Mouse (Mus musculus) limb, embryonic 15.5 days (tissue): ENCODE data around the gene Gm20388. TPM values are rescaled to one million over a fixed set of nuclear protein-coding genes. Genes with fewer than 3 reads are reported as not detected.
A peak's percentile ranks its signal among the peaks of the same experiment; 100 is the strongest.

Experiments used
- ATAC-seq: fragments of 200-750 bp; cut with Nextera tagmentation; 2 replicates; pipeline ENCODE4 v1.8.0; 2017; ENCODE audit warnings: low read depth, moderate TSS enrichment; ENCODE audit not compliant: insufficient number of reproducible peaks, low FRiP score, low TSS enrichment
- H3K27ac ChIP-seq: fragments of 300-500 bp; sonication (generic); 2 replicates; pipeline ENCODE4 v1.5.1; 2015; ENCODE audit warnings: moderate library complexity, mild to moderate bottlenecking, inconsistent platforms
- H3K27me3 ChIP-seq: fragments of 300-500 bp; sonication (generic); 2 replicates; pipeline ENCODE4 v1.6.1; 2015; ENCODE audit warnings: inconsistent platforms
- H3K36me3 ChIP-seq: fragments of 300-500 bp; sonication (generic); 2 replicates; pipeline ENCODE4 v1.6.1; 2015; ENCODE audit warnings: inconsistent platforms
- H3K4me1 ChIP-seq: fragments of 300-500 bp; sonication (generic); 2 replicates; pipeline ENCODE4 v1.6.1; 2015; ENCODE audit warnings: inconsistent platforms
- H3K4me2 ChIP-seq: fragments of 300-500 bp; sonication (generic); 2 replicates; pipeline ENCODE4 v1.6.1; 2015; ENCODE audit warnings: mild to moderate bottlenecking, inconsistent platforms
- H3K4me3 ChIP-seq: fragments of 300-500 bp; sonication (generic); 2 replicates; pipeline ENCODE4 v1.5.1; 2015; ENCODE audit warnings: mild to moderate bottlenecking, inconsistent platforms
- H3K9ac ChIP-seq: fragments of 300-500 bp; sonication (generic); 2 replicates; pipeline ENCODE4 v1.6.1; 2015; ENCODE audit warnings: inconsistent platforms
- H3K9me3 ChIP-seq: fragments of 300-500 bp; sonication (generic); 2 replicates; pipeline ENCODE4 v1.6.1; 2016; ENCODE audit warnings: inconsistent platforms
- WGBS: fragments of 180-500 bp; shearing (Covaris S2); methylation state at CpG from one replicate; pipeline ENCODE4 v1.1.7; 2015; 5-methylcytosine and 5-hydroxymethylcytosine counted together
- polyA plus RNA-seq: library from polyadenylated mRNA; unstranded; fragments of >200 nt; fragmentation: Nextera tagmentation; extraction: Ambion mirVana; gene quantifications from 2 replicates; pipeline ENCODE4 v1.2.1, GENCODE M21; 2015

The Gm20388 gene
- polyA plus RNA-seq, 1 experiment from 2014 or later, result 4.9 TPM

DNA sequence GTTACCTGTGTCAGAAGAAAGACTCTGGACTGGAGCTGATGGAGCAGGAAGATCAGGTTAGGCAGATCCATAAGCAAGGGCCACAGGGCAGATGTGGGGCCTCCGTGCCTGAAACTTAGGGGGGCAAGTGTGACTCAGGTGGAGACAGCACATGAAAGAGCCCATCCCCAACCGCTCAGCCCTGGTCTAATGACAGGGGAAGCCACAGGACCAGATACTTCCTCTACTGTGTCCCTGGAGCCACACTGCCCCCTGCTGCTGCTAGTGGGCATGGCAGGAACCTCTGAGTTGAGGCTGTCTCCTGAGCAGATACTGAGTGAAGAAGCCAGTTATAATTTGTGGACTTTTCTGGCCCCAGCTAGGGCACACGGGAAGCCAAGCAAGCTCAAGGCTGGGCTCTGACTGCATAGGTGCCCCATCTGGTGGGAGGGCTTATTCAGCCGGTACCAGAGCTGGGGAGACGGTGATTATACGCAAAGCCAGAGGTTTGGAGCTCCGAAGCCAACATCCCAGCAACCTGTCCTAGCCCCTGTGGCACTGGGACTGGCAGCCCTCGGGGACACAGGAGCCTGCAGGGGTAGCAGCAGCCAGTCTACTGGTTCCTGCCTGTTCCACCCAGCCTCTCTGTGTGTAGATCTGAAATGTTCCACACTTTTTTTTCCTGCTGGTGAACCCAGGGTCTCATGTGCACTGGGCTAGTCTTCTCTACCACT is 2919.9 kb downstream of the Gm20388 start:
- Histone ChIP-seq H3K4me2 (no peak overlapping the region), H3K4me1 (0 out of 2 replicates have a peak, but pooled peaks cover 2% of the 10 kb centered on the region), H3K9ac (no peak overlapping the region), H3K27ac (no peak overlapping the region), H3K36me3 (no peaks in the 10 kb centered on the region), H3K27me3 (no peaks in the 10 kb centered on the region), H3K4me3 (no peak overlapping the region), H3K9me3 (no peaks in the 10 kb centered on the region)
- no peak for ATAC-seq
- 44% methylated on average over 8 of the region's 8 CpGs for WGBS

DNA sequence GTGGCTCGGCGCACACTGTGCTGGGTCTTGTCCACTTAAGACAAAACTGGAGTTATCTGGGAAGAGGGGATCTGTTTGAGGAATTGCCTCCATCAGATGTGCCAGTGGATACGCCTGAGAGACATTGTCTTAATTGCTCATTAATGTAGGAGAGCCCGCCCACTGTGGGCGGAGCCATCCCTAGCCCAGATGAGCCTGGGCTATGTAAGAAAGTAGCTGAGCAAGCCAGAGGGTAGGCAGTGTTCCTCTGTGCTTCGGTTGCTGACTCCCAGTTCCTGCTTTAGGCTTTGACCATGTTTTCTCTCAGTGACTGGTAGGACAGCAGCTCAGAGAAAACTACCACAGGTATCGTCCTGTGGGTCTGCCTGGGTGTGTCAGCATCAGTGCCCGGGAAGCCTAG is 2923.8 kb downstream of the Gm20388 start:
- 78% methylated on average over 8 of the region's 8 CpGs for WGBS
- Histone ChIP-seq H3K9me3 (no peaks in the 10 kb centered on the region), H3K4me3 (no peak overlapping the region), H3K27ac (no peak overlapping the region), H3K4me2 (no peak overlapping the region), H3K27me3 (no peaks in the 10 kb centered on the region), H3K9ac (no peak overlapping the region), H3K36me3 (no peaks in the 10 kb centered on the region), H3K4me1 (0 out of 2 replicates have a peak, but pooled peaks cover 2% of the 10 kb centered on the region)
- ATAC-seq, result no peak

DNA sequence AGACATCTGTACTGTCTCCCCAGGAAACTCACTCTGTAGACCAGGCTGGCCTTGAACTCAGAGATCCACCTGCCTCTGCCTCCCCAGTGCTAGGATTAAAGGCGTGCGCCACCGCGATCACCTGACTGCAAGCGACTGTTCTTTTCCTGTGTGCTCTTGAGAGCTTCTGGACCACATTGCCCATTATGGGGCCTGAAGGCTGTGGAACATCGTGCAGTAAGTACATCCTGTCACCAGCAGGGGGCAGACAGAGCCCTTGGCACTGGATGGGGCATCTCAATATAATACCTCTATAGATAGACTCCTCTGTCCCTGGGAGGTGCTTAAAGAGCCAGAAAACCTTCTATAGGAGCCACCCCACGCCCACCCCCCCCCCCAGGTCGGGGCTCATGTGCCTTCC is 2924.3 kb downstream of the Gm20388 start:
- WGBS, result 29% methylated on average over 8 of the region's 8 CpGs
- no peaks in the 10 kb centered on the region for H3K36me3 ChIP-seq
- no peak overlapping the region for H3K4me3 ChIP-seq
- no peaks in the 10 kb centered on the region for H3K9me3 ChIP-seq
- H3K4me2 ChIP-seq, result no peak overlapping the region
- 0 out of 2 replicates have a peak, but pooled peaks cover 2% of the 10 kb centered on the region for H3K4me1 ChIP-seq
- ATAC-seq, result peak; percentile 48; the same call in 1 of the 2 replicates
- H3K9ac ChIP-seq, result no peak overlapping the region
- H3K27me3 ChIP-seq, result peaks cover 1% of the 10 kb centered on the region; the same call in 1 of the 2 replicates
- H3K27ac ChIP-seq, result no peak overlapping the region

DNA sequence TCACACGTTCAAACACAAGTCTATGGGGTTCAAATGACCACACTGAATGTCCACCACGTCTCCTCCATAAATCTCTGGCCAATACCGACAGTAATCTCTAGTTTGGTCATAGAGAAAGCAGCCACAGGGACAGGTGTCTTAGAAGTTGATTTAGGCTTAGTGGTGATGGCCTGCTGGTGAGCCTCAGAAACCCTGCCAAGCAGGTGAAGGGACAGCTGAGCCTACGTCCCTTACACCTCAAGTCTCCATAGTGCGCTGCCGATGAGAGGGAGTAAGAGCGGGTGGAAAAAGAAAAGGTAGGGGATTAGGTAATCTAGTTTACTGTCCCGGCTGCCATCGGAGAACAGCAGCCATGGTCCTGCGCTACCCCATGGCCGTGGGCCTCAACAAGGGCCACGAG is 2925.6 kb downstream of the Gm20388 start:
- H3K36me3 ChIP-seq, result no peaks in the 10 kb centered on the region
- H3K4me3 ChIP-seq, result no peak overlapping the region
- 81% methylated on average over 12 of the region's 12 CpGs for WGBS

DNA sequence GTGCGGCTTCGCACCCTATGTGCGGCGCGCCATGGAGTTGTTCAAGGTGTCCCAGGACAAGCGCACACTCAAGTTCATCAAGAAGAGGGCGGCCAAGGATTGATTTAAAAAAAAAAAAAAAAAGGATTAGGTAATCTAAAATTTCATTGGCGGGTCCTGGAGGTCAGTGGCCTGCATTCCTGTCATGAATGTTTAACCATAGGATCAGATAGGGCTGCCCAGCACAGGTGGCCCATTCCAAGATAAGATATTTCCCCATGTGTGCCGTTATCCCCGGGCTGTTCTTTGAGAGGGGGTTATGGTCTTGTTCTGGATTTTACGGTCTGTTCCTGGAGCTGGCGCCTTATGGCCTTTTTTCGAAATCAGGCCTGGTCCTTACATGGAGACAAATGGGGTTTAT is 2926.1 kb downstream of the Gm20388 start:
- Histone ChIP-seq H3K9me3 (no peaks in the 10 kb centered on the region), H3K36me3 (no peaks in the 10 kb centered on the region), H3K9ac (no peak overlapping the region), H3K4me1 (no peaks in the 10 kb centered on the region), H3K4me3 (no peak overlapping the region), H3K27ac (no peak overlapping the region), H3K27me3 (peaks cover 3% of the 10 kb centered on the region; the same call in 1 of the 2 replicates), H3K4me2 (no peak overlapping the region)
- ATAC-seq, result no peak
- 81% methylated on average over 13 of the region's 13 CpGs for WGBS

More for the DNA sequence above, 2925.6 kb downstream of the Gm20388 start:
- Histone ChIP-seq H3K9me3 (no peaks in the 10 kb centered on the region), H3K27me3 (peaks cover 3% of the 10 kb centered on the region; the same call in 1 of the 2 replicates), H3K4me2 (no peak overlapping the region), H3K4me1 (no peaks in the 10 kb centered on the region), H3K27ac (no peak overlapping the region), H3K9ac (no peak overlapping the region)
- no peak for ATAC-seq

DNA sequence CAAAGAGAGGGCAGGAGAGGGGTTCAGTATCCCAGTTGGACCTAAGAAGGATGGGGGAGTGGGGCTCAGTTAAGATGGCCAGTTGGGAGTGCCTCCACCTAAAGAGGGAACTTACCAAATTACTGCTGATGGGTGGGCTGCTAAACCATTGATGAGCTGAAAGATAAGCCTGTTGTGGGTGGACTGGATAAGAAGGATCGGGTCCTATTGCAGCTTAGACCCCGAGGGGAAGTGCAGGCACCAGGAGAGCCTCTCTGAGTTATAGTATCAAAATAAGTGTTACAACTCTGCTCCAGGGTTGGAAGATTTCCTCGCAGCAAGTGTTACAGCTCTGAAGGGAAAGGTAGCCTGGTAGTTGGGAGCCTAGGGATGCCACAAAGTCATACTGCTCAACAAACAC is 2933.5 kb downstream of the Gm20388 start:
- ATAC-seq, result no peak
- Histone ChIP-seq H3K9me3 (no peaks in the 10 kb centered on the region), H3K36me3 (no peaks in the 10 kb centered on the region), H3K27me3 (peaks cover 11% of the 10 kb centered on the region; the same call in 1 of the 2 replicates), H3K27ac (no peak overlapping the region), H3K4me1 (peaks cover 10% of the 10 kb centered on the region; the same call in 1 of the 2 replicates), H3K4me2 (no peak overlapping the region), H3K4me3 (no peak overlapping the region), H3K9ac (no peak overlapping the region)
- 53% methylated on average over 3 of the region's 3 CpGs for WGBS

DNA sequence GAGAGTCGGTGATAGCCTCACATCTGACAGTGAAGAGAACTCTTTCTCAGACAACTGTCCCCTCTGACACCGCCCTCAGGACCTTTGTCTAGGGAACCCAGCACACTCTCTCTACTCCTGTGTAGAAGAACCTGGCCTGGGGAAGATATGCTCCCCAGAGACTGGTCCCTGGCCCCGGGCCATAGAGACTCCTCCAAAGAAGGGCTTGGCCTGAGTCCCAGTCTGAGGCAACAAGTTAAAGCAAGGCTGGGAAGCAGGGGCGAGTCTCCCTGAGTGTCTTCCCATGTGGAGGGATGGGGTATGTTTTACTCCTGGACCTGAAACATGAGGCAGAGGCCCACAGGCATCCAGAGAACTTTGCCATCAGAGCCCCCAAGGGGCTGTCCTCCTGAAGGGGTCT is 2935.0 kb downstream of the Gm20388 start:
- 71% methylated on average over 4 of the region's 4 CpGs for WGBS
- H3K4me2 ChIP-seq, result no peak overlapping the region
- H3K4me1 ChIP-seq, result peaks cover 15% of the 10 kb centered on the region; the same call in 1 of the 2 replicates
- no peak overlapping the region for H3K27ac ChIP-seq
- no peak overlapping the region for H3K4me3 ChIP-seq
- H3K36me3 ChIP-seq, result no peaks in the 10 kb centered on the region
- no peak overlapping the region for H3K9ac ChIP-seq
- no peaks in the 10 kb centered on the region for H3K9me3 ChIP-seq
- ATAC-seq, result no peak
- 0 out of 2 replicates have a peak, but pooled peaks cover 8% of the 10 kb centered on the region for H3K27me3 ChIP-seq

DNA sequence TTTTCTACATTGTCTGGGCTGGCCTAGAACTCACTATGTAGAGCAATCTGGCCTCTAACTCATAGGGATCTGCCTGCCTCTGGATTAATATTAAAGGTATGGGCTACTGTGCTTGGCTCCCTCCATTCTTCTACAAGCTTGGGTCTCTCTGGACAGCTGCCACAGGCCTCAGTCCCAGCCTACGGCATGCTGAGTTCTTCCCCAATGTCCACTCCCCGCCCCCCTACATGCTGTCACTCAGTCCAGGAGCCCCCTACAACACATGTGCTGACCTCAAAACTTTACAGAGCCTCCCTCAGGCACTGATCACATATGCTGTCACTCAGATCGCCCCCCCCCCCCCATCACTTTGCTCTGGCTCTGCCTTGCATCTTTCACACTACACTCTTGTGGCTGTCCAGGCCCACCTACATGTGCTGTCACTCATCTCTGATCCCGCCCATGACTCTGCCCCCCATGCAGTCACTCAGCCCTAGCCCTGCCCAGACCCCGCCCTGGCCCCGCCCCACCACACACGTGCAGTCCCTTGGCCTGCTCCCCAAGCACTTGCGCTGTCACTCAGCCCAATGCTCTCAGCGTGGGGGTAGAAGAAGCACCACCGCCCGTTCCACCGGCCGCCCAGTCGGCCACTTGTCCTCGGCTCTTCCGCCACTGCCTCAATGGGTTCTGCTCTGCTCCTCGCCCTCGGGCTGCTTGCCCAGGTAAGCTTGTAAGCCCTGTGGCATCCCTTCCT is 2937.4 kb downstream of the Gm20388 start, which contains the start of gene Cdh15:
Gene Cdh15, plus strand, starts transcription at position 138 of the 733 bp plus-strand sequence.
- peaks cover 28% of the 10 kb centered on the region; the same call in 1 of the 2 replicates for H3K4me1 ChIP-seq
- 14% methylated on average over 17 of the region's 18 CpGs for WGBS
- H3K9me3 ChIP-seq, result no peaks in the 10 kb centered on the region
- H3K27ac ChIP-seq, result peak within 1 kb of the TSS; percentile 61
- H3K27me3 ChIP-seq, result 0 out of 2 replicates have a peak, but pooled peaks cover 8% of the 10 kb centered on the region
- peak; percentile 71 for ATAC-seq
- H3K4me2 ChIP-seq, result peak within 1 kb of the TSS; percentile 27; the same call in 1 of the 2 replicates
- peak within 1 kb of the TSS; percentile 31 for H3K4me3 ChIP-seq
- H3K9ac ChIP-seq, result no peak within 1 kb of the TSS
- H3K36me3 ChIP-seq, result no peaks in the 10 kb centered on the region

DNA sequence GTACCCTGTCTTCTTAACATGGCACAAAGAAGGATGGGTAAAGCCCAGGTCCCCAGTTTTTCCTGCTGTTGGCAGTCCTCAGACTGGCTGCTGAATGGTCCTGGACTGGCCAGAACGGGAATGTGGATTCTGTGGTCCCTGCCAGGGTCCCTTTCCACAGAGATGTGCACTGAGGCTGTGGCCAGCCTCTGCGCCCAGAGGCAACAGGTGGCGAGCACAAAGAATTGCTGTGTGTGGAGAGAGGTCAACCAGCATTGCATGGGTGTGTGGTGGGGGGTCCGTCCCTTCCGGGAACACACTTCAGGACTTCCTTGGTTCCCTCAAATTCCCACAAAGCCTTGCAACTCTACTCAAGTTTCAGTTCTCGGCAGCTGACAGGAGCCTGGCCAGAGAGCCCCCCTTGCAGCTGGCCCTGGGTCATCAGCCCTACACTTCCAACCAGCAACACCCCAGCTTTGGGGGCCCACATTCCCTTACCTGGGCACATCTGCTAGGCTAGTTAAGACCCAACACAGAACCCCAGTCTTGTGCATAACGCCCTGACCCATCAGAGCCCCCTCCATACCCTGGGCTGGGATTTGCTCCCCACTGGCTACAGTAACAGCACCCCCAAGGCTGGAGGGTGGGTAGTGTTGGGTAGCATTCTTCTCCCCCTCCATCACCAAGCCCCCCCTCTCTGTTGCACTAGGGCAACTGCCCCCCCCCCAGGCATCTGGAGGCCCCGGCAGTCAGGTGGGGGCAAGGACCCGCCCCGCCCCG is 2938.7 kb downstream of the Gm20388 start:
- H3K4me1 ChIP-seq, result peaks cover 35% of the 10 kb centered on the region
- H3K9ac ChIP-seq, result no peak overlapping the region
- peak overlapping the region; percentile 31 for H3K4me3 ChIP-seq
- no peak for ATAC-seq
- 50% methylated on average over 11 of the region's 11 CpGs for whole genome bisulfite sequencing
- no peaks in the 10 kb centered on the region for H3K9me3 ChIP-seq
- H3K36me3 ChIP-seq, result no peaks in the 10 kb centered on the region
- H3K4me2 ChIP-seq, result 0 out of 2 replicates have a peak overlapping the region, but pooled peaks have one; percentile 5
- H3K27me3 ChIP-seq, result 0 out of 2 replicates have a peak, but pooled peaks cover 8% of the 10 kb centered on the region
- H3K27ac ChIP-seq, result peak overlapping the region; percentile 61

DNA sequence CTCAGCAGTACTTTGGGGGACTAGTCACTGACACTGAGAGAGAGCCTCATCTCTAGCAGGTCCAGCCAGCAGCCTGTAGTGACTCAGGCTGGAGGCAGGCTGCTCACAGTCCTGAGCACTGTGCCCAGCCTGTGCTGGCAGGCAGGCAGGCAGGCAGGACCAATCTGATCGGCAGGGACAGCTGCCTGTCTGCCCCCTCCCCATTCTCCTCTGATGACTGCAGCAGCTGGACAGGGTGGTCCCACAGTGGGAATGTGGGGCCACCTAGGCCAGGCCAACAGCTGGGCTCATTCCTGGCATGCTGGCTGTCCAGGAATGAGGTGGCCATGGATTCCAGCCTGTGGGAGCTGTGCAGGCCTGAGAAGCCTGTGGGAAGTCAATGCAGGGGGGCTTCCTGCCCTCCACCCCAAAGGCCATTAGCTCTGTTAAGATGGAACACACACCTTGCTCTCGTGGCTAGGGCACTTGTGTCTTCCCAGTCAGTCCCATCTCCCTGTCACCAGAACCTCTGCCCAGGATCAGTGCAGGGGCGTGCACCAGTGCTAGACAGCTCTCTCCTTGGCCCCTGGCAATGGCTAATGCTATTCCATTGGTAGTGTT is 2940.1 kb downstream of the Gm20388 start:
- Histone ChIP-seq H3K4me1 (peaks cover 35% of the 10 kb centered on the region), H3K4me2 (no peak overlapping the region), H3K27me3 (0 out of 2 replicates have a peak, but pooled peaks cover 8% of the 10 kb centered on the region), H3K36me3 (no peaks in the 10 kb centered on the region), H3K9me3 (no peaks in the 10 kb centered on the region), H3K9ac (no peak overlapping the region), H3K27ac (peak overlapping the region; percentile 43; the same call in 1 of the 2 replicates), H3K4me3 (no peak overlapping the region)
- ATAC-seq, result peak; percentile 53; the same call in 1 of the 2 replicates
- 56% methylated on average over 3 of the region's 3 CpGs for WGBS
